Mouse (Mus musculus) inflammation-experienced regulatory T-cells, adult 6 months (primary cell): ENCODE data around the gene Arxes2. TPM values are rescaled to one million over a fixed set of nuclear protein-coding genes. Genes with fewer than 3 reads are reported as not detected.

Experiments used
- ATAC-seq: one replicate; pipeline ENCODE4 v1.8.0; 2017
- polyA plus RNA-seq, 3 experiments: library from polyadenylated mRNA; unstranded; fragments of 100-300 nt; shearing (Covaris generic); gene quantifications; one replicate each; pipeline ENCODE4 v1.2.1; 2017

Arxes2 gene
- 1 to 10 TPM; 5.5 to 8.4 (median 6.0) TPM for polyA plus RNA-seq

GRCm38 (mm10) chrX:135993664-135994119 is at the start of gene Arxes2:
Gene Arxes2, plus strand, starts transcription at chrX:135993824.
- peak; percentile 67 for ATAC-seq

- ATAC-seq: no peak
Observed at GRCm38 (mm10) chrX:135948699-135949437, 44.8 kb upstream of the Arxes2 start.

- no peak for ATAC-seq
Observed at GRCm38 (mm10) chrX:135956988-135957690, 36.5 kb upstream of the Arxes2 start.

GRCm38 (mm10) chrX:135957691-135958081 is 35.9 kb upstream of the Arxes2 start:
- ATAC-seq: no peak

- ATAC-seq: no peak
Observed at GRCm38 (mm10) chrX:135958589-135959225, 34.9 kb upstream of the Arxes2 start.

GRCm38 (mm10) chrX:135959536-135959935 is 34.1 kb upstream of the Arxes2 start:
- ATAC-seq: no peak

GRCm38 (mm10) chrX:135962342-135962741 is 31.3 kb upstream of the Arxes2 start:
- ATAC-seq: peak; percentile 89

- no peak for ATAC-seq
Observed at GRCm38 (mm10) chrX:135963130-135963529, 30.5 kb upstream of the Arxes2 start.

- peak; percentile 68 for ATAC-seq
Observed at GRCm38 (mm10) chrX:135963629-135964028, 30.0 kb upstream of the Arxes2 start.

GRCm38 (mm10) chrX:135973597-135974423 is 19.8 kb upstream of the Arxes2 start:
- ATAC-seq: no peak

- ATAC-seq: no peak
Observed at GRCm38 (mm10) chrX:135974424-135975225, 19.0 kb upstream of the Arxes2 start.

GRCm38 (mm10) chrX:135975226-135975552 is 18.4 kb upstream of the Arxes2 start:
- ATAC-seq: peak; percentile 84

- no peak for ATAC-seq
Observed at GRCm38 (mm10) chrX:135984539-135985260, 8.9 kb upstream of the Arxes2 start.

GRCm38 (mm10) chrX:135986267-135986666 is 7.4 kb upstream of the Arxes2 start:
- ATAC-seq: no peak

- no peak for ATAC-seq
Observed at GRCm38 (mm10) chrX:135990661-135991060, 3.0 kb upstream of the Arxes2 start.

GRCm38 (mm10) chrX:135993192-135993594 is 431 bp upstream of the Arxes2 start:
- peak; percentile 10 for ATAC-seq

- ATAC-seq: no peak
Observed at GRCm38 (mm10) chrX:136007199-136007843, 13.7 kb downstream of the Arxes2 start.

GRCm38 (mm10) chrX:136014392-136014791 is 20.8 kb downstream of the Arxes2 start:
- no peak for ATAC-seq

- ATAC-seq: no peak
Observed at GRCm38 (mm10) chrX:136030331-136030730, 36.7 kb downstream of the Arxes2 start.
